Mouse (Mus musculus): ENCODE results near the gene Cdc34.
A peak's percentile ranks its signal among the peaks of the same experiment; 100 is the strongest.

Gene Cdc34

DNA sequence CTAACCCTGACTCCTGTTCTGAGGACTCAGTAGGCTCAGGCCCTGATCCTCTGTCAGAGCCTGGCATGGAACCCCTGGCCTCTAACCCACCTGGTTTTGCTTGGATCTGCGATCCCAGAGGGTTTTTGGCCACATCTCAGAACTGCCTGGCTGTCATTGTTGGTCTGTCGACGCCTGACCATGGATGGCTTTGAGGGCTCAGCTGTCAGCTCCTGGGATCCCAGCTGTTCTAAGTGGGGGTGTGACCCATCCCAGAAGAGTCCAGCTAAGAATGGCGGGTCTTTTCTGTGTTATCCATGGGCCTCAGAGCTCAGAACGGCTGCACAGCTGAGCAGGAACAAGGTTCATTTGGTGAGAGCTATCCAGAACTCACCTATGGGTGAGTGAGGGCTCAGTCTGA is 39.1 kb downstream of the Cdc34 start:
- no peak for DNase-seq

DNA sequence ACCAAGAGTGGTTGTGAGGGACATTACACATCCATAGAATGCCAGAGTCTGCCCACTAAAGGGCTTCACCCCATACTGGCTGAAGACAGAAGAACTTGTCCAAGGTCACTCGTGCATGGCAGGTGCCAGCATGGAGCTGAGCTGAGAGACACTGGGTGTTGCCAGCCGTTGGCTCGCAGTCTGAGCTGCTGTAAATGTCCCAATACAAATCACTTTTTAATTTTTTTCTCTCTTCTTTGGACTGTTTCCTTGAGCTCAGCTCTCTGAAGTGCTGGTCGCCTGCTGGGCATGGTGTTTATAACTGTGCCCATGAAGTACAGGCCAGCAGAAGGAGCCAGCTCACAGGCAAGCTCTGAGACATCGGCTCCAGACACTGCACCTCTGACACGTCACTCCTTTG is 41.1 kb downstream of the Cdc34 start:
- no peak for DNase-seq

- no peak for DNase-seq
Measured at GRCm38 (mm10) chr10:79723692-79724091, 41.7 kb downstream of the Cdc34 start.

DNA sequence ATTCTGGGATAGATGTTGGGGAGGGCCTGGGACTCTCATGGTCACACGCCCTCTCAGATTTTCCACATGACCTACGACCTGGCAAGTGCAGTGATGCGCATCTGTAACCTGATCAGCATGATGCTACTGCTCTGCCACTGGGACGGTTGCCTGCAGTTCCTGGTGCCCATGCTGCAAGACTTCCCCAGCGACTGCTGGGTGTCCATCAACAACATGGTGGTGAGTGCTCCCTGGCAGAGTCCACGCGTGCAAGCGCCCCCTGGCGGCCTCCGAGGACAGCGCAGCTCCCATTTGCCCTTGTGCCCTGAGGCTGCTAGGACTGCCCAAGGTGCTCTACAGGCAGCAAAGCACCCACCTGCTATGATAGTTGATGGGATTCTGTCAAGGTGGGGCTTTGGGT is 44.1 kb downstream of the Cdc34 start:
- DNase-seq, result no peak

GRCm38 (mm10) chr10:79728323-79729249 is 46.6 kb downstream of the Cdc34 start:
- DNase-seq, result peak; percentile 74

DNA sequence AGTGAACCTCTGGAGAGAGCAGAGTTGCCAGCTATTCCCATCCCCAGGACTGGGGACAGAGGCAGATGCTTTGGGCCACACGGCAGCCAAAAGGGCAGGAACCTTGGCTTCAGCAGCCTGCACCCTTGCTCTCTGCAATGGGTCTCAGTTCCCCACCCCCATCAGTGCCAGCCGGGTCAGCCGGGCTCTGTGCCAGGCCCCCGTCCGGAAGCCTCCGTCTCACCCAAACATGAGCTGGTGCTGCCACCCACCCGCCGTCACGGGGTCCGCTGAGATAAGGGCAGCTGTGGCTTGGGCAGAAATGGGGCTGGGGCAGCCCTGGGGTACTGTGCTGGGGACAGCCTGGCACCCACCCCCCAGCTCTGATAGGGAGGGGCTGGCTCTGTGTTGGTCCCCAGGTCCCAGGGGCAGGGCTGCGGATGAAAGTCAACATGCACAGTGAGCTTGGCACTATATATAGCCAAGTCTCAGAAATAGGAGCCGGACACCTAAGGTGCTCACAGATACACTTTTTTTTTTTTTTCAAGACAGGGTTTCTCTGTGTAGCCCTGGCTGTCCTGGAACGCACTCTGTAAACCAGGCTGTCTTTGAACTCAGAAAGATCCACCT is 47.5 kb downstream of the Cdc34 start:
- peak; percentile 79 for DNase-seq

- no peak for DNase-seq
Measured at GRCm38 (mm10) chr10:79732500-79732899, 50.5 kb downstream of the Cdc34 start.

DNA sequence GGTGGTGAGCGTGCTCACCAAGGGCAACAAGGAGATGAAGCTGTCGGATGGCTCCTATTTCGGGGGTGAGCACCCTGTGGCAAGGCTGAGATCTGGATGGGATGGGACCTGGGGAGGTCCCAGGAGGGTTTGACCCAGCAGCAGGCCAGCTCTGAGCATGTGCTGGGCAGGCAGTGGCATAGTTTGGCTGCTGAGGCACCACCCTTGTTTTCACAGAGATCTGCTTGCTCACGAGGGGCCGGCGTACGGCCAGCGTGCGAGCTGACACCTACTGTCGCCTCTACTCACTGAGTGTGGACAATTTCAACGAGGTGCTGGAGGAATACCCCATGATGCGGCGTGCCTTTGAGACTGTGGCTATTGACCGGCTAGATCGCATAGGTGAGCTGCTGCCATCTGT is 51.9 kb downstream of the Cdc34 start:
- no peak for DNase-seq

DNA sequence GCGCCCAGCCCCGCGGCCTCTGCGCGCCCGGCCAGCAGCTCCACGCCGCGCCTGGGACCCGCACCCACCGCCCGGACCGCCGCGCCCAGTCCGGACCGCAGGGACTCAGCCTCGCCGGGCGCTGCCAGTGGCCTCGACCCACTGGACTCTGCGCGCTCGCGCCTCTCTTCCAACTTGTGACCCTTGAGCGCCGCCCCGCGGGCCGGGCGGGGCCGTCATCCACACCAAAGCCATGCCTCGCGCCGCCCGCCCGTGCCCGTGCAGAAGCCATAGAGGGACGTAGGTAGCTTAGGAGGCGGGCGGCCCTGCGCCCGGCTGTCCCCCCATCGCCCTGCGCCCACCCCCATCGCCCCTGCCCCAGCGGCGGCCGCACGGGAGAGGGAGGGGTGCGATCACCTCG is 53.4 kb downstream of the Cdc34 start:
- DNase-seq, result no peak

- no peak for DNase-seq
Measured at GRCm38 (mm10) chr10:79736706-79737105, 54.7 kb downstream of the Cdc34 start.
